Mouse (Mus musculus): ENCODE data around the gene Tuba1a.
A peak's percentile ranks its signal among the peaks of the same experiment; 100 is the strongest.
"Not testable (repeated sequence)": the region's sequence is repeated elsewhere in the genome, so short reads cannot be mapped to it uniquely, and the experiment has no call there.

Tuba1a gene

GRCm38 (mm10) chr15:98923031-98923537 is 30.4 kb downstream of the Tuba1a start:
- no peak for DNase-seq

- DNase-seq: no peak
These were observed 30.9 kb downstream of the Tuba1a start for GRCm38 (mm10) chr15:98922581-98922980.

- no peak for DNase-seq
These were observed 32.0 kb downstream of the Tuba1a start for GRCm38 (mm10) chr15:98921510-98921909.

- DNase-seq: not testable (repeated sequence)
These were observed 35.0 kb downstream of the Tuba1a start for GRCm38 (mm10) chr15:98918499-98918895.

DNA sequence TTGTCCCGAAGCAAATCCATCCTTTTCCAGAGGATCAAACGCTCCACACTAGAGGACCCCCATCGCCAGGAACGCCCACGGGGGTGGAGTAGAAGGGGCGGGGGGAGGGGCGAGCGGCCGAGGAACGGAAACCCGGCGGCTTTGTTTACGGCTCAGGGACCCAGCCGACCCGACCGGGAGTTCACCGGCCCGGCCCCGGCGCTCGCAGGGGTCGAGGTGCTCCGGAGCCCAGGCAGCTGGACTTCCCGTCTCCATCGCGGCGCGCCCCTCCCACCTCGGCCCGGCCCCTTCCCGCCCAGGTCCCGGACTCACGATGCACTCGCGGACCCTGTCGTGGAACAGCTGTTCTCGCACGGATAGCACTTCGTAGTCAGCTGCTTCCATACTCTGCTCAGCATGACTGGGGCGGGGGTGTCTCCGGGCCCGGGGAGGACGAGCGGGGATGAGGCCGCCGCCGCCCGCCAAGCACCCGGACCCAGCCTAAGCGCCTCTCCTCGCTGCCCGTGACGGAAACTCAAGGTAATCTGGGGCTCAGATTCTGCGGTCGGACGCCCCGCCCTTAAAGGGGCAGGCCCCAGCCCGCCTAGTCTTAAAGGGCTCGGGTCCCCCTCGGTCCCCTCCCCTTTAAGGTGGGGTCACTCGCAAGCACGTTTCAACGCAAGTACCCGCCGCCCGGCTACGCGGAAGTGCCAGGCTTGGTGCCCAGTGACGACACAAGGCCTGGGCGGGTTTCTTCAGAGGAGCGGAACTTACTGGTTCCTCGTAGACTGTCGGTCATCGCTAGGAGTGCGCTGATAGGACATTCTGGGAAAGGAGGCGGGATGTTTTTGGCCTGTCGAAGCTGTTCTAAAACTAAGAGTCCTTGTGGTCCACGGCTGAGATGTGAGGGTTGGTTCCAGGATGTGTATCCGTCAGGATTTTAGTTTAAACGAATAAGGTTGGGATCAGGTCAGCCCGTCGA is 35.7 kb downstream of the Tuba1a start, which contains the start of gene Lmbr1l:
Lmbr1l (minus strand) TSS at position 694 of the 961 bp plus-strand sequence.
- DNase-seq: peak; percentile 96

DNA sequence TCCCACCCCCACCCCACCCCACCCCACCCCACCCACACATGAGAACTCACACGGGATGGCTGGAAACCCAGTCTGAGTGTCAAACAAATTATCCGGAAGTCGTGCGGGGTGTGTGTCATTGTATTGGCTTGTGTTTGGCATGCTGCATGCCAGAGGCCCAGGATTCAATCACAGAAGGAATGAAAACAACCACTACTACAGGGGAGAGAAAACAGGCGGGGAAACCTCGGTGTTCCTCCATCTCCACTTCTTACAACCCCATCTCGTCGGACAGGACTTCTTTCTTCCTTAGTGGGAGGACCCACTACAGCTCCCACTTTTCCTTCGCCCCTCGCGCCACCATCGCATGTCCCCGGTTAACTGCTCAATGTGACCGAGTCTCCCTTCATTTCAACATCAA is 36.4 kb downstream of the Tuba1a start:
- no peak for DNase-seq

GRCm38 (mm10) chr15:98916016-98916415 is 37.5 kb downstream of the Tuba1a start:
- no peak for DNase-seq

GRCm38 (mm10) chr15:98914903-98915302 is 38.6 kb downstream of the Tuba1a start:
- DNase-seq: no peak

DNA sequence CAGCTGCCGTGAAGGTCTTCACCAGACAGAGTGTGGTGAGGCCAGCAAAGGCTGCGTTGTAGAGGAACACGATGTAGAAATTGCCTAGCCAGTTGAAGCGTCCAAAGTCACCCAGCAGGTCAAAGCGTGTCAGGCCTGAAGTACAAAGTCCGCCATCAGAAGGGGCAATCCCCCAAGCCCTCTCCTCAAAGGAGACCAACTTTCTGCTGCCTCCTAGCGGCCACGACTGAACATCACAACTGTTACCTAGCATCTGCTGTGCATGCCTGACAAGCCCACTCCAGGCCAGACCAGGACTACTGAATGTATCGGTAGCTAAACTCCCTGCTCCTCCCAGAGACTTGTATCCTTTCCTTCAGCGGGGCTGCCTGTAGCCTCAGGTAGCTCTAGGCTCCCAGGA is 48.8 kb downstream of the Tuba1a start:
- peak; percentile 76 for DNase-seq

DNA sequence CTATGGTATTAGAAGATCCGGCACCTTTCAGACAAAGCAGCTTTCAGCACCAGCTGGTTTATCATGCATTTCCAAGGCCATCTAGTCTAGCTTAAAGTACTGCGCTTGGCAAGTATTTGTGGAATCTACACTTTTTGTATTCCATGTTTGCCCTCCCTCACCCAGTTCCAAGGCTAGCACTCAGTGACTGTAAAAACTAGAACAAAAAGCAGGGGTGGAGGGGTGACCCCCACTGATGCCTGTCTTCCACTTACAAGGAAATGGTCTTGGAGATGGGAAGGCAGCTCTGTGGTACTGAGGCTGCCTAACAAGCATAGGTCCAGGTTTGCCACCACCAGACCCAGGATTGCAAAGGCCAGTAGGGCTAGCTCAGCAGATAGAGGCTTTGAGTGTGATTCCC is 50.9 kb downstream of the Tuba1a start:
- no peak for DNase-seq

GRCm38 (mm10) chr15:98901530-98901929 is 52.0 kb downstream of the Tuba1a start:
- DNase-seq: no peak

Data from thymus, postnatal 4 days (tissue).